Mouse (Mus musculus): ENCODE results near the gene Abtb1. TPM values are rescaled to one million over a fixed set of nuclear protein-coding genes. Genes with fewer than 3 reads are reported as not detected.

Abtb1 gene
- polyA plus RNA-seq, 1 experiment from 2014 or later: 34.7 TPM

- no peak overlapping the region for H3K4me2 ChIP-seq
- ATAC-seq (ENCODE audit: insufficient read depth) (peak; percentile 29), DNase-seq (peak; percentile 93)
- TF ChIP-seq CTCF (IDR thresholded peaks at IDR 0.05; ENCODE audit: low read depth): peak; percentile 83
- 21% methylated on average over 5 of the region's 5 CpGs for WGBS
- no peaks in the 10 kb centered on the region for H3K27me3 ChIP-seq (ENCODE audit: insufficient read depth, low read length)
- H3K9ac ChIP-seq: no peak overlapping the region
- no peak overlapping the region for H3K27ac ChIP-seq (ENCODE audit: low read depth)
- no peak overlapping the region for H3K4me3 ChIP-seq (ENCODE audit: low read depth, low read length)
- no peaks in the 10 kb centered on the region for H3K36me3 ChIP-seq (ENCODE audit: insufficient read depth)
- no peaks in the 10 kb centered on the region for H3K4me1 ChIP-seq (ENCODE audit: insufficient read depth)
- no peaks in the 10 kb centered on the region for H3K9me3 ChIP-seq (ENCODE audit: low read depth, low read length)
These were observed 13.9 kb upstream of the Abtb1 start for GRCm38 (mm10) chr6:88855636-88856035.

GRCm38 (mm10) chr6:88854509-88854908 is 12.7 kb upstream of the Abtb1 start:
- no peak for ATAC-seq (ENCODE audit: insufficient read depth)
- no peaks in the 10 kb centered on the region for H3K4me1 ChIP-seq (ENCODE audit: insufficient read depth)
- no peak for TF ChIP-seq CTCF (IDR thresholded peaks at IDR 0.05; ENCODE audit: low read depth)
- H3K4me3 ChIP-seq (ENCODE audit: low read depth, low read length): no peak overlapping the region
- H3K36me3 ChIP-seq (ENCODE audit: insufficient read depth): no peaks in the 10 kb centered on the region
- no peaks in the 10 kb centered on the region for H3K27me3 ChIP-seq (ENCODE audit: insufficient read depth, low read length)
- DNase-seq: no peak
- H3K27ac ChIP-seq (ENCODE audit: low read depth): no peak overlapping the region
- H3K4me2 ChIP-seq: no peak overlapping the region
- no peak overlapping the region for H3K9ac ChIP-seq
- no peaks in the 10 kb centered on the region for H3K9me3 ChIP-seq (ENCODE audit: low read depth, low read length)
- 70% methylated on average over 5 of the region's 5 CpGs for WGBS

GRCm38 (mm10) chr6:88850034-88850433 is 8.2 kb upstream of the Abtb1 start:
- H3K4me3 ChIP-seq (ENCODE audit: low read depth, low read length): no peak overlapping the region
- no peak for TF ChIP-seq CTCF (IDR thresholded peaks at IDR 0.05; ENCODE audit: low read depth)
- no peaks in the 10 kb centered on the region for H3K9me3 ChIP-seq (ENCODE audit: low read depth, low read length)
- peaks cover 6% of the 10 kb centered on the region; the same call in 1 of the 2 replicates for H3K36me3 ChIP-seq (ENCODE audit: insufficient read depth)
- no peak for DNase-seq
- 90% methylated on average over 7 of the region's 7 CpGs for WGBS
- no peak overlapping the region for H3K4me2 ChIP-seq
- H3K9ac ChIP-seq: no peak overlapping the region
- no peaks in the 10 kb centered on the region for H3K27me3 ChIP-seq (ENCODE audit: insufficient read depth, low read length)
- H3K4me1 ChIP-seq (ENCODE audit: insufficient read depth): no peaks in the 10 kb centered on the region
- ATAC-seq (ENCODE audit: insufficient read depth): no peak
- H3K27ac ChIP-seq (ENCODE audit: low read depth): no peak overlapping the region

GRCm38 (mm10) chr6:88849270-88849669 is 7.5 kb upstream of the Abtb1 start:
- ATAC-seq (ENCODE audit: insufficient read depth) (no peak; the same call in 1 of the 2 replicates), DNase-seq (peak; percentile 37)
- WGBS: 84% methylated on average over 2 of the region's 4 CpGs
- Histone ChIP-seq H3K9ac (no peak overlapping the region), H3K4me2 (no peak overlapping the region), H3K9me3 (ENCODE audit: low read depth, low read length) (no peaks in the 10 kb centered on the region), H3K4me1 (ENCODE audit: insufficient read depth) (no peaks in the 10 kb centered on the region), H3K4me3 (ENCODE audit: low read depth, low read length) (no peak overlapping the region), H3K27me3 (ENCODE audit: insufficient read depth, low read length) (no peaks in the 10 kb centered on the region), H3K36me3 (ENCODE audit: insufficient read depth) (peaks cover 6% of the 10 kb centered on the region; the same call in 1 of the 2 replicates), H3K27ac (ENCODE audit: low read depth) (no peak overlapping the region)
- TF ChIP-seq CTCF (IDR thresholded peaks at IDR 0.05; ENCODE audit: low read depth): peak; percentile 68

GRCm38 (mm10) chr6:88847571-88847970 is 5.8 kb upstream of the Abtb1 start:
- H3K9ac ChIP-seq: no peak overlapping the region
- peaks cover 6% of the 10 kb centered on the region; the same call in 1 of the 2 replicates for H3K36me3 ChIP-seq (ENCODE audit: insufficient read depth)
- ATAC-seq (ENCODE audit: insufficient read depth): no peak
- no peak overlapping the region for H3K27ac ChIP-seq (ENCODE audit: low read depth)
- H3K4me2 ChIP-seq: no peak overlapping the region
- no peak for DNase-seq
- no peaks in the 10 kb centered on the region for H3K9me3 ChIP-seq (ENCODE audit: low read depth, low read length)
- TF ChIP-seq CTCF (IDR thresholded peaks at IDR 0.05; ENCODE audit: low read depth): no peak
- no peaks in the 10 kb centered on the region for H3K27me3 ChIP-seq (ENCODE audit: insufficient read depth, low read length)
- WGBS: 54% methylated on average over 2 of the region's 2 CpGs
- no peak overlapping the region for H3K4me3 ChIP-seq (ENCODE audit: low read depth, low read length)
- no peaks in the 10 kb centered on the region for H3K4me1 ChIP-seq (ENCODE audit: insufficient read depth)

- no peak overlapping the region for H3K4me2 ChIP-seq
- TF ChIP-seq CTCF (IDR thresholded peaks at IDR 0.05; ENCODE audit: low read depth): no peak
- H3K4me1 ChIP-seq (ENCODE audit: insufficient read depth): peaks cover 4% of the 10 kb centered on the region; the same call in 1 of the 2 replicates
- no peak overlapping the region for H3K9ac ChIP-seq
- 87% methylated on average over 7 of the region's 7 CpGs for WGBS
- H3K27me3 ChIP-seq (ENCODE audit: insufficient read depth, low read length): no peaks in the 10 kb centered on the region
- no peak for DNase-seq
- no peaks in the 10 kb centered on the region for H3K9me3 ChIP-seq (ENCODE audit: low read depth, low read length)
- no peak for ATAC-seq (ENCODE audit: insufficient read depth)
- no peak overlapping the region for H3K27ac ChIP-seq (ENCODE audit: low read depth)
- H3K4me3 ChIP-seq (ENCODE audit: low read depth, low read length): no peak overlapping the region
- H3K36me3 ChIP-seq (ENCODE audit: insufficient read depth): peaks cover 6% of the 10 kb centered on the region; the same call in 1 of the 2 replicates
These were observed 3.2 kb upstream of the Abtb1 start for GRCm38 (mm10) chr6:88844901-88845565.

GRCm38 (mm10) chr6:88843781-88844725 is 2.3 kb upstream of the Abtb1 start:
- Histone ChIP-seq H3K9me3 (ENCODE audit: low read depth, low read length) (no peaks in the 10 kb centered on the region), H3K27me3 (ENCODE audit: insufficient read depth, low read length) (no peaks in the 10 kb centered on the region), H3K36me3 (ENCODE audit: insufficient read depth) (peaks cover 15% of the 10 kb centered on the region; the same call in 1 of the 2 replicates), H3K9ac (no peak overlapping the region), H3K4me1 (ENCODE audit: insufficient read depth) (peaks cover 4% of the 10 kb centered on the region; the same call in 1 of the 2 replicates), H3K27ac (ENCODE audit: low read depth) (no peak overlapping the region), H3K4me3 (ENCODE audit: low read depth, low read length) (no peak overlapping the region), H3K4me2 (peak overlapping the region; percentile 93; the same call in 1 of the 2 replicates)
- no peak for ATAC-seq (ENCODE audit: insufficient read depth)
- no peak for TF ChIP-seq CTCF (IDR thresholded peaks at IDR 0.05; ENCODE audit: low read depth)
- WGBS: 82% methylated on average over 9 of the region's 9 CpGs
- no peak for DNase-seq
